Mouse (Mus musculus): Measurements from ENCODE around the gene Dffa.

DNA sequence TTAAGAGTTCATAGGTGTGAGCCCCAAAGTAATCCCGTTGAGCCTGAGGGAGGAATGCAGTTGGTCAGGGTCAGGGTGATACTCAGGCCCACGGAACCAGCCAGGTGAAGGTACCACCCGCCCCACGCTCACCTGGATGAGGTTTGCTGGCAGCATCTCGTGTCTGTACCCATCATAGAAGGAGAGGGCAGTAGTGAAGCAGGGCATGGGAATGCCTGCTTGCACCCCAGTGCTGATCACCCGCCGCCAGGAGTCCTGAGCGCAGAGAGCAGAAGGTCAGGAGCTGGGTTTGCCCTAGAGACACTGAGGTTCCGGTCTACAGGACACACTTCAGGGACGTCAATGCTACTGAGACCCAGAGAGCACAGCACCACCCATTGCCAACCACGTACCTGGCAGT, 46.8 kb downstream of the Dffa start:
- TF ChIP-seq CTCF (IDR thresholded peaks at IDR 0.05; ENCODE audit: borderline replicate concordance, extremely low read depth, insufficient read depth, insufficient read length), result no peak
- no peak for TF ChIP-seq POLR2A (IDR thresholded peaks at IDR 0.05; ENCODE audit: borderline replicate concordance, extremely low read depth, insufficient read depth, insufficient read length, poor library complexity, severe bottlenecking)
